Mouse (Mus musculus) neural tube, embryonic 13.5 days (tissue): ENCODE measurements around the gene Lrrc56. TPM values are rescaled to one million over a fixed set of nuclear protein-coding genes. Genes with fewer than 3 reads are reported as not detected.
A peak's percentile ranks its signal among the peaks of the same experiment; 100 is the strongest.

ENCODE experiments used
- ATAC-seq: fragments of 200-750 bp; cut with Nextera tagmentation; 2 replicates; pipeline ENCODE4 v1.8.0; 2017; ENCODE audit warnings: low read depth, mild to moderate bottlenecking, moderate TSS enrichment, moderate library complexity
- H3K27ac ChIP-seq: fragments of 300-500 bp; sonication (generic); replicated peaks from 2 replicates; pipeline ENCODE4 v1.5.1; 2015; ENCODE audit warnings: moderate library complexity, mild to moderate bottlenecking, inconsistent platforms
- H3K27me3 ChIP-seq: fragments of 300-500 bp; sonication (generic); 2 replicates; pipeline ENCODE4 v1.6.1; 2015; ENCODE audit warnings: mild to moderate bottlenecking, inconsistent platforms
- H3K36me3 ChIP-seq: fragments of 300-500 bp; sonication (generic); 2 replicates; pipeline ENCODE4 v1.6.1; 2015; ENCODE audit warnings: mild to moderate bottlenecking, inconsistent platforms
- H3K4me1 ChIP-seq: fragments of 300-500 bp; sonication (generic); replicated peaks from 2 replicates; pipeline ENCODE4 v1.6.1; 2015; ENCODE audit warnings: inconsistent platforms
- H3K4me2 ChIP-seq: fragments of 300-500 bp; sonication (generic); 2 replicates; pipeline ENCODE4 v1.6.1; 2015; ENCODE audit warnings: inconsistent platforms, mild to moderate bottlenecking, moderate library complexity
- H3K4me3 ChIP-seq: fragments of 300-500 bp; sonication (generic); 2 replicates; pipeline ENCODE4 v1.5.1; 2015; ENCODE audit warnings: mild to moderate bottlenecking, inconsistent platforms
- H3K9ac ChIP-seq: fragments of 300-500 bp; sonication (generic); 2 replicates; pipeline ENCODE4 v1.6.1; 2015; ENCODE audit warnings: moderate library complexity, mild to moderate bottlenecking, inconsistent platforms
- H3K9me3 ChIP-seq: fragments of 300-500 bp; sonication (generic); 2 replicates; pipeline ENCODE4 v1.6.1; 2016; ENCODE audit warnings: inconsistent platforms
- WGBS: fragments of 180-500 bp; shearing (Covaris S2); methylation state at CpG from one replicate; pipeline ENCODE4 v1.1.7; 2015; 5-methylcytosine and 5-hydroxymethylcytosine counted together
- polyA plus RNA-seq: library from polyadenylated mRNA; unstranded; fragments of >200 nt; fragmentation: Nextera tagmentation; extraction: Ambion mirVana; gene quantifications from 2 replicates; pipeline ENCODE4 v1.2.1, GENCODE M21; 2015

The Lrrc56 gene
- polyA plus RNA-seq, 1 experiment from 2014 or later: 9.0 TPM

DNA sequence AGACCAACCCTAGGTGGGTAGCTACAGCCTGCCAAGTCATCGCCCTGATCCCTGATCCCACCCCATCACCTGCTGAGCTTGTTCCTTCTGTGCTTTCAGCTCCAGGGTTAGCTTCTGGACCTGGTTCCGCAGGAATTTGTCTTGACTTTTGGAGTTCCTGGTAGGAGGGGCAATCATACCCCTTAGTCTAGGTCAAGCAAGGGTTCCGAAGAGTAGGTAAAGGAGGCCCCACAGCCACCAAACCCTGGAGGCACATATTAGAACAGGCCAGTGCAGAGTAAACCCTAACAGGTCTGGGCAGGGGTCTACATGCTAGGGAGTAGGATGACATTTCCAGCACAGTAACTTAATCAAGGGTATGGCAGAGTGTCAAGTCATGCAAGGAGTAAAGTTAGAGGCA, 19.2 kb downstream of the Lrrc56 start:
- no peak for ATAC-seq
- H3K27me3 ChIP-seq: no peaks in the 10 kb centered on the region
- H3K4me3 ChIP-seq: no peak overlapping the region
- no peak overlapping the region for H3K27ac ChIP-seq
- H3K4me1 ChIP-seq: peaks cover 26% of the 10 kb centered on the region
- no peak overlapping the region for H3K9ac ChIP-seq
- WGBS: 93% methylated on average over 3 of the region's 3 CpGs
- H3K36me3 ChIP-seq: peaks cover 8% of the 10 kb centered on the region; the same call in 1 of the 2 replicates
- H3K4me2 ChIP-seq: no peak overlapping the region
- no peaks in the 10 kb centered on the region for H3K9me3 ChIP-seq

DNA sequence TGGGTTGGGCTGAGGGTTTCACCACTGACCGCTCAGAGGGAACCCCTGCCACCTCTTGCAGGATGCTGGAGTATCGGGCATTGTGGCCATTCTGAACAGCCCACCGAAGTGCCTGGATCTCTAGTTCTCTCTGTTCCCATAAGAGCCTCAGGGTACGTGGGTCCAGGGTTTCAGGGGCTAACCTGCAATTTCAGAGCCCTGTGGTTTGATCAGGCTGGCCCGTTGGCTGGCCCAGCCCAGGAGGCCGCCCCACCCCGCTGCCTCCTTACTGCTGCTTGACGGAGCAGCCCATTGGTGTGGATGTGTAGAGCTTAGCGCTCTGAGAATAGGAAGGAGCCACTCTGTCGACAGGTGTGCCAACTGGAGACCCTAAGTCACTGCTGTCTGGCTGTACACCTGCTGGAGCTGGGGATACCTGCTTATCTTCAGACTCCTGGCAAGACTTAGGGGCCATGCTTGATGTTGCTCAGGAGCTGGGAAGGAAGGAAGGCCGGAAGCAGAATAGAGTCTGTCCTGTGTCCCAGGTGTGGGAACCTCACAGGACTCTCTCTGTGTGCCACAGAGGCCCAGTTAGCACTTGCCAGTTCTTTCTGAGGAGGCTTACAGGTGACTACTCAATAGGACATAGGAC, 19.8 kb downstream of the Lrrc56 start, which contains the start of gene Lmntd2:
TSS of gene Lmntd2 (minus strand) at position 476 of the 631 bp plus-strand sequence.
- peak within 1 kb of the TSS; percentile 87 for H3K27ac ChIP-seq
- H3K27me3 ChIP-seq: no peaks in the 10 kb centered on the region
- H3K4me1 ChIP-seq: peaks cover 28% of the 10 kb centered on the region
- H3K9ac ChIP-seq: peak within 1 kb of the TSS; percentile 82
- ATAC-seq: no peak
- no peaks in the 10 kb centered on the region for H3K9me3 ChIP-seq
- peak within 1 kb of the TSS; percentile 58 for H3K4me3 ChIP-seq
- H3K4me2 ChIP-seq: peak within 1 kb of the TSS; percentile 94
- 93% methylated on average over 11 of the region's 11 CpGs for WGBS
- H3K36me3 ChIP-seq: peaks cover 9% of the 10 kb centered on the region; the same call in 1 of the 2 replicates

DNA sequence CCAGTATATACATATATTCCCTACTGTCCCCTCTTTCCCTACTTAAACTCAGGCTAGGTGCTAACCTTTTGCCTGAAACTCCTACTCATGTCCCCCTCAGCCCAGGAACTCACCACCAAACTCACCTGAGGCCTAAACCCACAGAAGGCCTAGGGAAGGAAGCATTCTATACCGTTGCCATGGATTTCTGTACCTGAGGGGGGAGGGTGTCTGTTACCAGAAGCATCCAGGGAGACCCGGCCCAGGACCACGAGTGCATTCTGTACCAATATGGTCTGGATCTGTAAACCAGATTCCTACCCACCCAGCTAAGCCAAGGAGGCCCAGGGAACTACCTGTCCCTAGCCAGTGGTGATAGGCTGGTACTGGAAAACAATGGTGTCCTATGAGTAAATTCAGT, 20.4 kb downstream of the Lrrc56 start:
- 78% methylated on average over 3 of the region's 3 CpGs for WGBS
- Histone ChIP-seq H3K4me3 (no peak overlapping the region), H3K27ac (0 out of 2 replicates have a peak overlapping the region, but pooled peaks have one; percentile 5), H3K9ac (no peak overlapping the region), H3K27me3 (no peaks in the 10 kb centered on the region), H3K4me1 (peaks cover 28% of the 10 kb centered on the region), H3K4me2 (no peak overlapping the region), H3K9me3 (no peaks in the 10 kb centered on the region), H3K36me3 (peaks cover 9% of the 10 kb centered on the region; the same call in 1 of the 2 replicates)
- ATAC-seq: no peak

DNA sequence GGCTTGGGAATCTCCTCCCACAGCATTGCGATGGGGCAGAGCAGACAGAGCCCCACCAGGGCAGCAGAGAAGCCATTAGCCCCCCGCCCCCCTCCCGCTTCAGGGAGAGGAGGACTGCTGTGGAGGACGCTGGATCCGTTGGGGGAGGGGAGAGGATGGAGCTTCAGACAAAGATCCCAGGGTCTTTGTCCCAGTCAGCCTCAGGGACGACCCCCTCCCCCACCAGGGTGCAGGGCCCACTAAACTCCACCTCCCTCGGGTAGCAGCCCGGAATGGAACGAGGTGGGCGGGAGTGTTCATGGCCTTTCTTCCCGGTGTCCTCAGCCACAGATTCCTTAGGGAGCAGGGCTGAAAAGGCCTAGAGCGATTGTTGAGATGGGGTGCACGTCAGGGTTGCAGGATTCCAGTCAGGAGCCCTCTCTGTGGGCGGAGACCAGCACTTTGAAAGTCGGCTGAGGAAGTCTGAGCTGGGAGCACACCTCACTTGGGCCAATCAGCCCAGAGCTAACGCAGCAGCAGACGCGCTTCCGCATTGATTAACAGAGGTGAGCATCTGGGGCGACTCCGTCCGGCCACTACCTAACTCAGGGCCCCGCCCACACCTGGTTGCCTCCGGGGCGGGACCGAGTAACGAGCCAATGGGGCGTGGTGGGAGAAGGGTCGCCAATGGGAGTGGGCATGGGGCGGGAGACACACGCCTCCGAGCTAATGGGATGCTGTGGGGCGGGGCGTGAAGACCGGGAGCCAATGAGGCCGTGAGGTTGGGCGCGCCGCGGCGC, 21.3 kb downstream of the Lrrc56 start, which contains the start of gene Rassf7:
TSS of gene Rassf7 (plus strand) at position 760 of the 779 bp plus-strand sequence.
- Histone ChIP-seq H3K4me3 (peak within 1 kb of the TSS; percentile 58), H3K27ac (peak within 1 kb of the TSS; percentile 87), H3K36me3 (peaks cover 9% of the 10 kb centered on the region; the same call in 1 of the 2 replicates), H3K9ac (peak within 1 kb of the TSS; percentile 82), H3K4me1 (peaks cover 28% of the 10 kb centered on the region), H3K27me3 (no peaks in the 10 kb centered on the region), H3K9me3 (no peaks in the 10 kb centered on the region), H3K4me2 (peak within 1 kb of the TSS; percentile 94)
- WGBS: under 1% methylated on average over 41 of the region's 41 CpGs
- ATAC-seq: peak; percentile 96

DNA sequence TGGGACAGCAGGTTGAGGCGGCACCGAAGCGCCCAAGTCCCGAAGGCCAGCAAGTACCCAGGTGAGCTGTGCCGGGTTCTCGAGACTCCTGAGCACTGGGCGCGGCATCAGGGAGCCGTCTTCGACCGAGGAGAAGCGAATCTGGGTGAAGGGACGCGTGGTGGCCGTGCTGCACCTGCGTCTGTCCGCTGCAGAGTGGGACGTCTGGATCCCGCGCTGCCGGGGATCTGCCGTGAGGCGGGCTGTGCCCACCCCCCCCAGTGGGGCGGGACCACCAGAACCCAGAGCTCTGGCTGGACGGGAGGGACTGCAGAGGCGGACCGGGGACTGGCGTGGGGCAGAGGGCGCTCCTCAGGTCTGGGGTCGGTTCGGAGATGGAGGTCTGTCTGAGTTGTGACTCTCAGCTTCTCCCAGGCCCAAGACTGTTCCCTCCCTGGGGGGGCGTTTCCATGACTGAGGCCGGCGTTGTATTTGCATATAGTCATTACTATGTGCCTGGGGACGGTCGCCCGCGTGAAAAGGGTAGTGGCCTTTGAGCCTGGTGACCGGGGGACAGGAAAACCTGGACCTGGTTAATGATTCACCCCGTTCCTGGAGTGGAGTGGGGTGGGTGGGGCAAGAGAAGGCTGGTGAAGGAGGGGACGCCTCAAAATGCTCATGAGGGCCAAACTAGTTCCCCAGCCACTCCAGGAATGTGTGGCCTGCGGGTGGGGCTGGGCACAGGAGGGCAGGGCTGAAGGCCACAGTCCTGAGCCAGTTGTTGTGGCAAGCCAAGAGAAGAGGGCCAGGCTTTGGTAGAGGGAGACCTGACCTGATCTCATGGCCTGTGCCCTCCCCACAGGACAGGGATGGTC, 22.1 kb downstream of the Lrrc56 start:
- peak; percentile 64 for ATAC-seq
- Histone ChIP-seq H3K27ac (peak overlapping the region; percentile 59), H3K4me1 (peaks cover 36% of the 10 kb centered on the region), H3K4me3 (peak overlapping the region; percentile 58), H3K4me2 (peak overlapping the region; percentile 94), H3K9ac (peak overlapping the region; percentile 82), H3K27me3 (no peaks in the 10 kb centered on the region), H3K36me3 (peaks cover 9% of the 10 kb centered on the region; the same call in 1 of the 2 replicates), H3K9me3 (no peaks in the 10 kb centered on the region)
- under 1% methylated on average over 42 of the region's 42 CpGs for WGBS

DNA sequence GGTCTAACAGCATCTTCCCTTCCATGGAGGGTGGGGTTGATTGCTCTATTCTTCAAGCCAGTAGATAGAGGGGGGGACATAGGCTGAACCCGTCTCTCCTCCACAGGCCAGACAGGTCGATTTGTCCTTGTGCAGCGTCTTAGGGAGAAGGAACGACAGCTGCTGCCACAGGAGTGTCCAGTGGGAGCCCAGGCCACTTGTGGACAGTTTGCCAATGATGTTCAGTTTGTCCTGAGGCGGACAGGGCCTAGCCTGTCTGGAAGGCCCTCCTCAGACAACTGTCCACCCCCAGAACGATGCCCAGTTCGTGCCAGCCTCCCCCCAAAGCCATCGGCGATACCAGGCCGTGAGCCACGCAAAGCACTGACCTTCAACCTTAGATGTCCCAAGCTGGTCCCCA, 22.9 kb downstream of the Lrrc56 start:
- peaks cover 41% of the 10 kb centered on the region for H3K4me1 ChIP-seq
- peak overlapping the region; percentile 58; the same call in 1 of the 2 replicates for H3K4me3 ChIP-seq
- ATAC-seq: no peak
- peak overlapping the region; percentile 82; the same call in 1 of the 2 replicates for H3K9ac ChIP-seq
- no peaks in the 10 kb centered on the region for H3K9me3 ChIP-seq
- peaks cover 9% of the 10 kb centered on the region; the same call in 1 of the 2 replicates for H3K36me3 ChIP-seq
- no peak overlapping the region for H3K27ac ChIP-seq
- H3K4me2 ChIP-seq: peak overlapping the region; percentile 94
- 89% methylated on average over 11 of the region's 11 CpGs for WGBS
- H3K27me3 ChIP-seq: no peaks in the 10 kb centered on the region

DNA sequence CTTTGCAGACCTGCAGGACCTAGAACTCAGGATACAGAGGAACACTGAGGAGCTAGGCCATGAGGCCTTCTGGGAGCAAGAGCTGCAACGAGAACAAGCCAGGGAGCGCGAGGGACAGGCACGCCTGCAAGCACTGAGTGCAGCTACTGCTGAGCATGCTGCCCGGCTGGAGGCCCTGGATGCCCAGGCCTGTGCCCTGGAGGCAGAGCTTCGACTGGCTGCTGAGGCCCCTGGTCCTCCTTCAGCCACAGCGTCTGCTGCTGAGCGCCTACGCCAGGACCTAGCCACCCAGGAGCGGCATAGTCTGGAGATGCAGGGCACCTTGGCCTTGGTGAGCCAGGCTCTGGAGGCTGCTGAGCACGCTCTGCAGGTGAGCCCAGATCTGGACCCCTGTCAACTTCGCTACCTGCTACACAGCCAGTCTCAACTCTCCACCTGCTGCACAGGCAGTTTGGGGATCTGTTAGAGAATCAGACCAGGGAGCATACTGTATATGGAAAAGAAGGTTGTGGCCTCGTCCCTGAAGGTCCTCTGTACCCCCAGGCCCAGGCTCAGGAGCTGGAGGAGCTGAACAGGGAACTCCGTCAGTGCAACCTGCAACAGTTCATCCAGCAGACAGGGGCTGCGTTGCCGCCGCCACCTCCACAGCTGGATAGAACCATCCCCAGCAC, 23.5 kb downstream of the Lrrc56 start:
- H3K9ac ChIP-seq: 0 out of 2 replicates have a peak overlapping the region, but pooled peaks have one; percentile 35
- H3K4me2 ChIP-seq: 0 out of 2 replicates have a peak overlapping the region, but pooled peaks have one; percentile 94
- no peak for ATAC-seq
- H3K27me3 ChIP-seq: no peaks in the 10 kb centered on the region
- H3K4me3 ChIP-seq: no peak overlapping the region
- H3K36me3 ChIP-seq: peaks cover 9% of the 10 kb centered on the region; the same call in 1 of the 2 replicates
- WGBS: 93% methylated on average over 17 of the region's 17 CpGs
- peaks cover 46% of the 10 kb centered on the region for H3K4me1 ChIP-seq
- H3K9me3 ChIP-seq: no peaks in the 10 kb centered on the region
- H3K27ac ChIP-seq: no peak overlapping the region

DNA sequence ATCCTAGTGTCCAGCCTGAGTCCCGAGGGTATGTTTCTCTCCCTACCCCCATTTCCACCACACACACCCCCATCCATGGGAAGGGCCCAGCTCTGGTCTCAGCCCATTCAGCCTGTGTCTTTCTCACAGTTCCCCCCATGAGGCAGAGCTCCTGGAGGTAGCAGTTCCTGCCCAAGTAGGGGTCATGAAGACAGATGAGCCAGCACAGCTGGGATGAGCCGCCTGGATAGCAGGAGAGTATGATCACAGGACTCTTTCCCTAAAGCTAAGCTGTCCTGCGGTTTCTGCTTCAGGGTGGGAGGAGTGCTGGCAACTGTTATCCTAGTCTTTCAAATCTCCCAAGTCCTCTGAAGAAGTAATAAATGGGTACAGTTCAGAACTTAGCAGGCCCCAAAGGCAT, 24.2 kb downstream of the Lrrc56 start:
- H3K9me3 ChIP-seq: no peaks in the 10 kb centered on the region
- 78% methylated on average over 3 of the region's 3 CpGs for WGBS
- no peak overlapping the region for H3K27ac ChIP-seq
- H3K27me3 ChIP-seq: no peaks in the 10 kb centered on the region
- no peak overlapping the region for H3K4me3 ChIP-seq
- H3K36me3 ChIP-seq: peaks cover 9% of the 10 kb centered on the region; the same call in 1 of the 2 replicates
- no peak for ATAC-seq
- peaks cover 50% of the 10 kb centered on the region for H3K4me1 ChIP-seq
- H3K4me2 ChIP-seq: no peak overlapping the region
- H3K9ac ChIP-seq: peak overlapping the region; percentile 35; the same call in 1 of the 2 replicates

DNA sequence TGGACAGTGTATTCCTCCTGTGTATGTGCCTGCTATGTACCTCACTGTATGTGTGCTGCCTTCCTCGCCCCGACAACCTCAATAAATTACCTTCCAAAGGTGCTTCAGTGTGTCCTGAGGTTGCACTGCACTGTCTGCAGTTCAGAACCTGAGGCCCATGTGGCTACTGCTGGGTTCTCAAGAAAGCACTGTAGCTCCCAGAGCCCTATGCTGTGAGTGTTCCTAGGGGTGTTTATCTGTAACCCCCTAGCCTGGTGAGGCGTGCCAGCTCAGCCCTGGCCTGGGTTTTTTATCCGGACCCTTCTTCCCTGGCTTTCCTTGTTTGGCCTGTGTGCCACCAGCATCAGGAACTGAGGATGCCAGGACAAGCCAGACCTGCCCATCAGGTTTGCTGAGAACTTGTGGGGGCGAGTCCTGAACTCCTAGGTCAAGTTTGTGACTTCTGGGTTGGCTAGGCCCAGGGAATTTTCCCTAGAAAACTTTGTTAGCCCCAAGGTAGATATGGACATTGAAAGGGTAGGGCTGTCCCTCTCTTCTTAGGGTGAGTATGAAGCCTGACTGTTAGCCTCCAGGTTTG, 24.7 kb downstream of the Lrrc56 start:
- Histone ChIP-seq H3K4me1 (peaks cover 50% of the 10 kb centered on the region), H3K27me3 (no peaks in the 10 kb centered on the region), H3K4me3 (no peak overlapping the region), H3K9ac (no peak overlapping the region), H3K4me2 (no peak overlapping the region), H3K9me3 (no peaks in the 10 kb centered on the region), H3K27ac (no peak overlapping the region), H3K36me3 (peaks cover 9% of the 10 kb centered on the region; the same call in 1 of the 2 replicates)
- 92% methylated on average over 5 of the region's 5 CpGs for WGBS
- no peak for ATAC-seq

DNA sequence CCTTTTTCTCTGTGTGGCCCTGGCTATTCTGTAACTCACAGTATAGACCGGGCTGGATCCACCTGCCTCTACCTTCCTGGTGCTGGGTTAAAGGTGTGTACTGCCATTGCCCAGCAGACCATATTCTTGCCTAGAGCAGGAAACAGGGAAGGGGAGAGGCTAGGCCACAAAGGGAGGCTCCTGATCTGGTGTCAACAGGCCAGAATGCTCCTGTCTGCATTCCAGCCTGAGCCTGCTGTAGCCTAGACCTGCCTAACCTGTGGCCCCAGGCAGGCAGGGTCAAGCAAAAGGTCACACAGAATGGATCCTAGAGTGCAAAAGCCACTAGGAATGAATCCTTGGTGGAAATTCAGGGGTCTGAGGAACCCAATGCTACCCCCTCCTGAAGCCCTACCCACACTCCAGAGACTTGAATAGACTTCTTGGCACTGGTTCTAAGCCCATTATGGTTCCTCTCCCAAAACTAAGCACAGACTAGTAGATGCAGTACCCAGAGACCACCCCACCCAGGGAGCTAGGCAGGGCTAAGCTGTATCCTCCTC, 25.7 kb downstream of the Lrrc56 start:
- WGBS: 95% methylated on average over 1 of the region's 1 CpGs
- no peak overlapping the region for H3K4me2 ChIP-seq
- H3K9ac ChIP-seq: no peak overlapping the region

More for the DNA sequence above, 25.7 kb downstream of the Lrrc56 start:
- peaks cover 50% of the 10 kb centered on the region for H3K4me1 ChIP-seq
- ATAC-seq: no peak
- H3K27ac ChIP-seq: no peak overlapping the region
- no peaks in the 10 kb centered on the region for H3K27me3 ChIP-seq
- H3K36me3 ChIP-seq: peaks cover 9% of the 10 kb centered on the region; the same call in 1 of the 2 replicates
- H3K4me3 ChIP-seq: no peak overlapping the region
- H3K9me3 ChIP-seq: no peaks in the 10 kb centered on the region
